Mouse (Mus musculus): ENCODE measurements around the gene Itgae. TPM values are rescaled to one million over a fixed set of nuclear protein-coding genes. Genes with fewer than 3 reads are reported as not detected.

The Itgae gene
- polyA plus RNA-seq, 1 experiment from 2014 or later = 0.20 TPM

- H3K36me3 ChIP-seq (ENCODE audit: control insufficient read depth, insufficient read depth, low read length) = peaks cover 14% of the 10 kb centered on the region; the same call in 1 of the 2 replicates
- no peak overlapping the region for H3K9ac ChIP-seq (ENCODE audit: low read depth, low read length)
- no peaks in the 10 kb centered on the region for H3K27me3 ChIP-seq (ENCODE audit: control insufficient read depth, insufficient read depth, low read length)
- H3K27ac ChIP-seq (ENCODE audit: low read depth, low read length) = no peak overlapping the region
- no peak overlapping the region for H3K4me3 ChIP-seq (ENCODE audit: low read length)
- H3K4me2 ChIP-seq (replicated peaks; ENCODE audit: low read depth, low read length) = no peak overlapping the region
- WGBS = 77% methylated on average over 6 of the region's 6 CpGs
- H3K4me1 ChIP-seq (ENCODE audit: control insufficient read depth, insufficient read depth, low read length) = no peaks in the 10 kb centered on the region
- no peak for ATAC-seq (ENCODE audit: low FRiP score, low TSS enrichment)
- no peaks in the 10 kb centered on the region for H3K9me3 ChIP-seq (ENCODE audit: control insufficient read depth, low read length)
Observed at GRCm38 (mm10) chr11:73193047-73193446, 102.7 kb downstream of the Itgae start.

- Histone ChIP-seq H3K9me3 (ENCODE audit: control insufficient read depth, low read length) (no peaks in the 10 kb centered on the region), H3K36me3 (ENCODE audit: control insufficient read depth, insufficient read depth, low read length) (peaks cover 10% of the 10 kb centered on the region; the same call in 1 of the 2 replicates), H3K27ac (ENCODE audit: low read depth, low read length) (no peak overlapping the region), H3K27me3 (ENCODE audit: control insufficient read depth, insufficient read depth, low read length) (no peaks in the 10 kb centered on the region), H3K9ac (ENCODE audit: low read depth, low read length) (no peak overlapping the region), H3K4me3 (ENCODE audit: low read length) (no peak overlapping the region), H3K4me2 (replicated peaks; ENCODE audit: low read depth, low read length) (no peak overlapping the region), H3K4me1 (ENCODE audit: control insufficient read depth, insufficient read depth, low read length) (no peaks in the 10 kb centered on the region)
- no peak for ATAC-seq (ENCODE audit: low FRiP score, low TSS enrichment)
- 74% methylated on average over 2 of the region's 2 CpGs for WGBS
Observed at GRCm38 (mm10) chr11:73194444-73194843, 104.1 kb downstream of the Itgae start.

Other genes with a start within 250 kb of the Itgae start
- gene Atp2a3, start 129.4 kb upstream of the Itgae start, polyA plus RNA-seq (2014; fragmentation: Nextera tagmentation; extraction: Ambion mirVana) = 1.3 and 2.2 TPM in 2 replicates
- gene P2rx1, start 91.5 kb upstream of the Itgae start, polyA plus RNA-seq (2014; fragmentation: Nextera tagmentation; extraction: Ambion mirVana) = 0.61 and 0.76 TPM in 2 replicates
- 2.2 and 2.8 TPM in 2 replicates for gene Camkk1, start 71.6 kb upstream of the Itgae start, polyA plus RNA-seq (2014; fragmentation: Nextera tagmentation; extraction: Ambion mirVana)
- gene Ncbp3, start 42.8 kb upstream of the Itgae start, polyA plus RNA-seq (2014; fragmentation: Nextera tagmentation; extraction: Ambion mirVana) = 8.7 and 12.9 TPM in 2 replicates
- gene Haspin, start 47.7 kb downstream of the Itgae start, polyA plus RNA-seq (2014; fragmentation: Nextera tagmentation; extraction: Ambion mirVana) = 14.5 and 19.5 TPM in 2 replicates
- 0.34 TPM in 1 of 2 replicates, not detected in the other for gene P2rx5, start 69.8 kb downstream of the Itgae start, polyA plus RNA-seq (2014; fragmentation: Nextera tagmentation; extraction: Ambion mirVana)
- gene Emc6, start 86.5 kb downstream of the Itgae start, polyA plus RNA-seq (2014; fragmentation: Nextera tagmentation; extraction: Ambion mirVana) = 134 and 156 TPM in 2 replicates
- 195 and 209 TPM in 2 replicates for gene Tax1bp3, start 86.5 kb downstream of the Itgae start, polyA plus RNA-seq (2014; fragmentation: Nextera tagmentation; extraction: Ambion mirVana)
- gene Ctns, start 108.5 kb downstream of the Itgae start, polyA plus RNA-seq (2014; fragmentation: Nextera tagmentation; extraction: Ambion mirVana) = 15.3 and 19.5 TPM in 2 replicates
- 0.77 and 1.1 TPM in 2 replicates for gene Shpk, start 108.9 kb downstream of the Itgae start, polyA plus RNA-seq (2014; fragmentation: Nextera tagmentation; extraction: Ambion mirVana)
- not detected in 2 replicates for gene Trpv1, start 143.7 kb downstream of the Itgae start, polyA plus RNA-seq (2014; fragmentation: Nextera tagmentation; extraction: Ambion mirVana)
- gene Trpv3, start 176.8 kb downstream of the Itgae start, polyA plus RNA-seq (2014; fragmentation: Nextera tagmentation; extraction: Ambion mirVana) = 0.14 and 0.15 TPM in 2 replicates
- gene Aspa, start 239.0 kb downstream of the Itgae start, polyA plus RNA-seq (2014; fragmentation: Nextera tagmentation; extraction: Ambion mirVana) = 4.5 and 6.3 TPM in 2 replicates
- not detected in 2 replicates for gene Gm49340, start 239.2 kb downstream of the Itgae start, polyA plus RNA-seq (2014; fragmentation: Nextera tagmentation; extraction: Ambion mirVana)
- gene Spata22, start 239.2 kb downstream of the Itgae start, polyA plus RNA-seq (2014; fragmentation: Nextera tagmentation; extraction: Ambion mirVana) = 0.16 TPM in 1 of 2 replicates, not detected in the other

Data from kidney, embryonic 14.5 days (tissue).